8 mouse cellular contexts compared by ENCODE assay signal in genomic region chr5:31291361-31291688, GRCm38 (mm10). TPM values are rescaled to one million over a fixed set of nuclear protein-coding genes. Genes with fewer than 3 reads are reported as not detected.
A peak's percentile ranks its signal among the peaks of the same experiment; 100 is the strongest.
DNase-seq lines count a peak whose midpoint lies in the region; ATAC-seq and TF ChIP-seq lines count a peak whose summit lies in the region.
"Had no signal": no experiment of that assay in that cellular context is flagged by ENCODE, and none has a peak within 500 bp of the region (broad histone marks: within the 10 kb centered on the region; RNA-seq: fewer than 3 reads in every experiment).

No protein-coding gene starts in this region.

- H3K9me3 ChIP-seq in lung, embryonic 15.5 days: no peaks in the 10 kb centered on the region
- no peaks in the 10 kb centered on the region for H3K9me3 ChIP-seq in limb, embryonic 12.5 days

- DNase-seq in lung, postnatal 36 days: no peak
- no peak for DNase-seq in left cerebral cortex, postnatal 36 days (ENCODE audit: low spot score in 2 of 2)
- DNase-seq in layer of hippocampus, postnatal 25 days (ENCODE audit: extremely low spot score in 1 of 2, low spot score in 1 of 2): no peak

- H3K4me3 ChIP-seq in lung, embryonic 15.5 days: peak overlapping the region; percentile 64
- peak overlapping the region; percentile 55 for H3K4me3 ChIP-seq in limb, embryonic 12.5 days (replicated peaks)
- peak overlapping the region; percentile 68 for H3K4me3 ChIP-seq in small intestine, adult 2 months (ENCODE audit: low read depth, low read length)

- peak overlapping the region; percentile 78 for H3K4me2 ChIP-seq in lung, embryonic 15.5 days
- H3K4me2 ChIP-seq in limb, embryonic 12.5 days: peak overlapping the region; percentile 80

- no peaks in the 10 kb centered on the region for H3K27me3 ChIP-seq in lung, embryonic 15.5 days
- no peaks in the 10 kb centered on the region for H3K27me3 ChIP-seq in limb, embryonic 12.5 days
- peaks cover 12% of the 10 kb centered on the region for H3K27me3 ChIP-seq in small intestine, adult 2 months (ENCODE audit: control insufficient read depth, insufficient read depth, low read length)

- no peak for ATAC-seq in lung, embryonic 15.5 days (ENCODE audit: borderline replicate concordance, extremely low read depth, low FRiP score, low TSS enrichment)
- peak; percentile 50 for ATAC-seq in erythroblast, adult 5-6 weeks (replicated peaks; ENCODE audit: low FRiP score, poor library complexity, severe bottlenecking)
- ATAC-seq in limb, embryonic 12.5 days (ENCODE audit: insufficient number of reproducible peaks, insufficient read depth, low FRiP score, low TSS enrichment, low read depth): no peak

- peak overlapping the region; percentile 83 for H3K27ac ChIP-seq in lung, embryonic 15.5 days
- H3K27ac ChIP-seq in limb, embryonic 12.5 days: peak overlapping the region; percentile 86
- H3K27ac ChIP-seq in small intestine, adult 2 months (ENCODE audit: insufficient read depth, low read depth, low read length): peak overlapping the region; percentile 56; the same call in 1 of the 2 replicates

- peaks cover 33% of the 10 kb centered on the region for H3K4me1 ChIP-seq in lung, embryonic 15.5 days
- peaks cover 28% of the 10 kb centered on the region for H3K4me1 ChIP-seq in limb, embryonic 12.5 days (replicated peaks)
- H3K4me1 ChIP-seq in small intestine, adult 2 months (ENCODE audit: control insufficient read depth, insufficient read depth, insufficient read length, low read length): peaks cover 9% of the 10 kb centered on the region

- TF ChIP-seq POLR2A in small intestine, adult 2 months (IDR thresholded peaks at IDR 0.05; ENCODE audit: low read depth, low read length): no peak; the same call in 1 of the 2 replicates

- peaks cover 4% of the 10 kb centered on the region; the same call in 1 of the 2 replicates for H3K36me3 ChIP-seq in lung, embryonic 15.5 days
- peaks cover 33% of the 10 kb centered on the region for H3K36me3 ChIP-seq in limb, embryonic 12.5 days
- H3K36me3 ChIP-seq in small intestine, adult 2 months (ENCODE audit: control insufficient read depth, insufficient read depth, low read length): no peaks in the 10 kb centered on the region

- intact Hi-C loops in left cerebral cortex, postnatal 36 days (cut with DNase I): loop anchor here (2.0 to 5.0 kb wide), 2 partner anchors 51 to 176 kb away; partner anchors contain the start of genes Gm9970 and Nrbp1

- WGBS in lung, embryonic 15.5 days: 4% methylated on average over 9 of the region's 9 CpGs
- 2% methylated on average over 9 of the region's 9 CpGs for WGBS in limb, embryonic 12.5 days
- WGBS in small intestine, adult 2 months: under 1% methylated on average over 9 of the region's 9 CpGs

- no peak for TF ChIP-seq CTCF in small intestine, adult 2 months (IDR thresholded peaks at IDR 0.05; ENCODE audit: extremely low read depth, insufficient read length, insufficient replicate concordance, low read depth, low read length)

- H3K9ac ChIP-seq in lung, embryonic 15.5 days: peak overlapping the region; percentile 56
- H3K9ac ChIP-seq in limb, embryonic 12.5 days (replicated peaks): peak overlapping the region; percentile 44

RNA-seq across cellular contexts. Expression of gene Ift172, which starts 0.4 kb away (rescaled TPM):
- 33.8 and 37.2 TPM in 2 replicates for polyA plus RNA-seq in lung, embryonic 15.5 days (2015; fragmentation: Nextera tagmentation; extraction: Ambion mirVana)
- total RNA-seq in erythroblast, adult 5-6 weeks (2015; ENCODE audit: low replicate concordance): 0.58 and 3.1 TPM in 2 replicates
- total RNA-seq in erythroblast, adult 5-6 weeks (2017; ENCODE audit: low replicate concordance): 5.6 and 7.9 TPM in 2 replicates
- 55.3 and 55.4 TPM in 2 replicates for polyA plus RNA-seq in limb, embryonic 12.5 days (2016; fragmentation: Nextera tagmentation; extraction: Ambion mirVana)
- polyA plus RNA-seq in small intestine, adult 2 months (2012; rRNA removed): 18.1 and 20.9 TPM in 2 replicates
- 100 to 1,000 TPM in 1 of 2 experiments, 10 to 100 TPM in 1; 78.3 to 102 TPM for total RNA-seq in left cerebral cortex, postnatal 36 days (2021)
- total RNA-seq in layer of hippocampus, postnatal 25 days (2021): 10 to 100 TPM; 72.9 to 81.8 TPM

RNA-seq across cellular contexts. Expression of gene Fndc4, which starts 4.6 kb away (rescaled TPM):
- 51.5 and 54.8 TPM in 2 replicates for polyA plus RNA-seq in lung, embryonic 15.5 days (2015; fragmentation: Nextera tagmentation; extraction: Ambion mirVana)
- total RNA-seq in erythroblast, adult 5-6 weeks (2015; ENCODE audit: low replicate concordance): not detected in 2 replicates
- 0.34 TPM in 1 of 2 replicates, not detected in the other for total RNA-seq in erythroblast, adult 5-6 weeks (2017; ENCODE audit: low replicate concordance)
- polyA plus RNA-seq in limb, embryonic 12.5 days (2016; fragmentation: Nextera tagmentation; extraction: Ambion mirVana): 86.3 and 87.3 TPM in 2 replicates
- polyA plus RNA-seq in small intestine, adult 2 months (2012; rRNA removed): 1.7 and 1.8 TPM in 2 replicates
- 100 to 1,000 TPM; 147 to 162 TPM for total RNA-seq in left cerebral cortex, postnatal 36 days (2021)
- total RNA-seq in layer of hippocampus, postnatal 25 days (2021): 100 to 1,000 TPM; 172 to 175 TPM

RNA-seq across cellular contexts. Expression of gene Gckr, which starts 5.9 kb away (rescaled TPM):
- 0.07 and 0.16 TPM in 2 replicates for polyA plus RNA-seq in lung, embryonic 15.5 days (2015; fragmentation: Nextera tagmentation; extraction: Ambion mirVana)
- not detected in 2 replicates for total RNA-seq in erythroblast, adult 5-6 weeks (2015; ENCODE audit: low replicate concordance)
- total RNA-seq in erythroblast, adult 5-6 weeks (2017; ENCODE audit: low replicate concordance): not detected in 2 replicates
- polyA plus RNA-seq in limb, embryonic 12.5 days (2016; fragmentation: Nextera tagmentation; extraction: Ambion mirVana): 0.45 and 0.74 TPM in 2 replicates
- 0.05 TPM in 1 of 2 replicates, not detected in the other for polyA plus RNA-seq in small intestine, adult 2 months (2012; rRNA removed)
- under 1 TPM in 1 of 2 experiments, not detected in 1; 0.25 TPM for total RNA-seq in left cerebral cortex, postnatal 36 days (2021)
- total RNA-seq in layer of hippocampus, postnatal 25 days (2021): under 1 TPM in 1 of 2 experiments, not detected in 1; 0.31 TPM
- total RNA-seq: left cerebral cortex, adult 18-20 months had no signal

RNA-seq across cellular contexts. Expression of gene Krtcap3, which starts 39.8 kb away (rescaled TPM):
- 36.4 and 37.9 TPM in 2 replicates for polyA plus RNA-seq in lung, embryonic 15.5 days (2015; fragmentation: Nextera tagmentation; extraction: Ambion mirVana)
- 1.5 TPM in 1 of 2 replicates, not detected in the other for total RNA-seq in erythroblast, adult 5-6 weeks (2015; ENCODE audit: low replicate concordance)
- 4.0 and 4.6 TPM in 2 replicates for total RNA-seq in erythroblast, adult 5-6 weeks (2017; ENCODE audit: low replicate concordance)
- polyA plus RNA-seq in limb, embryonic 12.5 days (2016; fragmentation: Nextera tagmentation; extraction: Ambion mirVana): 24.4 and 26.3 TPM in 2 replicates
- polyA plus RNA-seq in small intestine, adult 2 months (2012; rRNA removed): 122 and 205 TPM in 2 replicates
- 1 to 10 TPM; 2.2 to 4.0 TPM for total RNA-seq in left cerebral cortex, postnatal 36 days (2021)
- 1 to 10 TPM; 2.0 to 3.1 TPM for total RNA-seq in layer of hippocampus, postnatal 25 days (2021)

RNA-seq across cellular contexts. Expression of gene Gm9970, which starts 50.3 kb away (rescaled TPM):
- 0.40 and 0.64 TPM in 2 replicates for polyA plus RNA-seq in lung, embryonic 15.5 days (2015; fragmentation: Nextera tagmentation; extraction: Ambion mirVana)
- total RNA-seq in erythroblast, adult 5-6 weeks (2015; ENCODE audit: low replicate concordance): not detected in 2 replicates
- not detected in 2 replicates for total RNA-seq in erythroblast, adult 5-6 weeks (2017; ENCODE audit: low replicate concordance)
- polyA plus RNA-seq in limb, embryonic 12.5 days (2016; fragmentation: Nextera tagmentation; extraction: Ambion mirVana): 0.84 TPM in 1 of 2 replicates, not detected in the other
- 0.82 TPM in 1 of 2 replicates, not detected in the other for polyA plus RNA-seq in small intestine, adult 2 months (2012; rRNA removed)
- not detected for total RNA-seq in left cerebral cortex, postnatal 36 days (2021)
- not detected for total RNA-seq in layer of hippocampus, postnatal 25 days (2021)
- total RNA-seq: left cerebral cortex, adult 18-20 months had no signal

Comparison
In these comparisons a context has a peak if more than half of its experiments do, and no peak if none do; other contexts are left out.
1. RNA of gene Ift172, which starts 0.4 kb away (total RNA-seq): 78.3 to 102 TPM in left cerebral cortex, postnatal 36 days and 72.9 to 81.8 TPM in layer of hippocampus, postnatal 25 days; 0.58 to 7.9 TPM in erythroblast, adult 5-6 weeks; every median in the first group is over 4 times any median in the second.
2. RNA of gene Fndc4, which starts 4.6 kb away (total RNA-seq): 172 to 175 TPM in layer of hippocampus, postnatal 25 days and 147 to 162 TPM in left cerebral cortex, postnatal 36 days; 0.34 TPM in erythroblast, adult 5-6 weeks; every median in the first group is over 100 times any median in the second.
3. Peak in every context shown above with its lines, with median percentiles within 50 percentile points of each other: H3K27ac ChIP-seq and H3K4me3 ChIP-seq.